Mouse (Mus musculus): Measurements from ENCODE around the gene Prg4.

Prg4 gene

DNA sequence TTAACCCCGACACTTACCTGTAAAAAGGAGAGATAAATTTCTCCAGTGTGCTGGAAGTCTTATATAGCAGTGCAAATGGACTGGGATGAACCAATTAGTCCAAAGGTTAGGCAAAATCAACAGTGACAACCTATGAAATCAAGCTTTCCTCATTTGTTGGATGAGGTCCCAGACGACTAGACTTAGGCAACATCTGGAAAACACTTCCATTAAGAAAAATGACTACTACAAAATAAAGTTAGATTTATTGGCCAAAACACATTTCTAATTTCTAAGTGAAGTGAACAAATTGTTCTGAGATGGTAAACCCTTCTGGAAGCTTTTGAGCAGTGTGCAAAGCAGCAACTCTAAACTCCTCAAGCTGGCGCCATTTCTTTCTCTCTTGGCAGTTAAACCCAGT is at the start of gene Prg4:
Gene Prg4 (minus strand): TSS at position 34 of the 400 bp plus-strand sequence.
- in situ Hi-C loops (cut with MseI, MboI) = no loop called here

DNA sequence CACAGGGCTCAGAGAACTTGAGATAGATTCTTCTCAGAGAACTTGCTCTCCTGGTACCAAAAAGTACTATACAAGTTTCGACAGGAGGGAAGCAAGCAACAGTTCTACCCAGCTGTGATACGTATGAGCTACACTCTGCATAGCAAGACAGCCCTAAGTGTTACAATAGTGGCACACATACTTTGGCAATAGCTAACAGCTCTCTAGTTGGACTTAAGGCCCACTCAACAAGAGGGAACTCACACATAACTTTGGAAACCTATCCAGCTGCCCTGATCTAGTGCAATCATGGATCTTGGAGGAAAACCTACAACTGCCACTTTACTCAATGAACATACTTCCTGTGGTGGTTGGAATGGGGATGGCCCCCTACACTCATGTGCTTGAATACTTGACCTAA is 47.1 kb upstream of the Prg4 start:
- in situ Hi-C loops (cut with MseI, MboI) = no loop called here

DNA sequence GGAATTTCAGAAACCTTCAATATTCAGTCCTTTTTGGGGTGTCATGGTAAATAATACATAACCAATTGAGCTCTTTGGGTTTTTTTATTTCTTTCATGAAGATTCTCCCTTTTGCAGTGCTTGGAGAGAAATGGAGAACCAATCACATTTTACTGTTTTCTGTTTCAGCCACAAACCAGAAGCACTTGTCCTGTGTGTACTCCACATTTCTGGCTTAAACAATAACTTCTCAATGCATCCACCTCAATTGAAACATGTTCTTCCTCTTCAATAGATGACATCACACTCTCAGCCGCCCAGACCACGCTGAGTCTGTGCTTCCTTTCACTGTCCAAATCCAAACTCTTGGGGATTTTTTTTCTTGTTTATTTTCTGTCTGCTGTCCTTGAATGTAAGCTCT is 39.8 kb upstream of the Prg4 start:
- in situ Hi-C loops (cut with MseI, MboI) = no loop called here

DNA sequence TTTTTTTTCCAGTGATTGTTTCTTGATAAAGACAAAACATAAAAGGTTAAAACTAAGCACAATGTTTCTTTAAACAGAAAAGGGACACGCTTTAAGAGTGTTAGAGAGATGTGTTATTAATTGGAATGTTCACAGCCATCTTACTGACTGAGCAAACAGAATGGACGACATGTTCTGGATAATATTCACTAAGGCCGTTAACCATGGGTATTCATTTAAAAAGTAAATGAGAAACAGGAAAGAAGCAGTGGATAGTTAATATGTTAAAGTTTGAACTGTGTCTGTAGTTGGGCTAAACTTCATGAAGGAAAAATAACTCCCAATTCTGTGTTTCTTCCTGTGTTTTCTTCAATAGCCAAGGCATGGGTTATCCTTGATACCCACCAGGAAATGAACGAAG is 37.4 kb upstream of the Prg4 start:
- in situ Hi-C loops (cut with MseI, MboI) = no loop called here

DNA sequence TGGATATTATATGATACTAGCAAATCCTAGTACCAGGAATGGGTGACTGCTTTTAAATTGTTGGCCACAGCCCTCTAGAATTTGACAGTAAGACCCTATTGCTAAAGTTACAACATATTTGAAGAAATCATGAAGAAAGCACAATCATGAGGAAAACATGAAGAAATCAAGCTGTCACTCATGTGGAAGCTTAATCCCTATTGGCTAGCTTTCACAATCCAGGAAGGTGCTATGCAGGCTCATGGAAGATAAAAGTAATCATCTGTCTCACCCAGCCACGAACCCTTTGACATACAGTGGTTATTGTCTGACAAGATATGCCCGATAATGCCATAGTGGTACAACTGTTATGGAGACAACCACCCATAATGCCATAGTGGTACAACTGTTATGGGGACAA is 32.2 kb upstream of the Prg4 start:
- in situ Hi-C loops (cut with MseI, MboI) = no loop called here

DNA sequence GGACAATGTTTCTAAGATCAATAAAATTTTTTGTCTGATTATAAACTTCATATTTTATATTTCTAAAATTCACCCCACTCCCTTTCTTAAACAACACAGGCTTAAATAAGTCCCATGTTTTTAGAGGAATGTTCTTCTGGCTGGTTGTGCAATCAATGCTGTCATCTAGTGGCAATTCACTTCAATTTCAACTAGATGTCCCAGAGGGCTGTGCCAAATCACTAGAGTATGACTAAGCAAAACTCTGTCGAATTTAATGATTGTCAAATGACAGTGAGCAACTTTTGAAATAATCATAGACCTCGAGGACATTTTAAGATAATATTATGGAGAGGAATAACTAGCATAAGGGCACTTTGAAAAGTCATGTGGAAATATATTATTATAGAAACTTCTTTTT is 31.7 kb upstream of the Prg4 start:
- in situ Hi-C loops (cut with MseI, MboI) = no loop called here

DNA sequence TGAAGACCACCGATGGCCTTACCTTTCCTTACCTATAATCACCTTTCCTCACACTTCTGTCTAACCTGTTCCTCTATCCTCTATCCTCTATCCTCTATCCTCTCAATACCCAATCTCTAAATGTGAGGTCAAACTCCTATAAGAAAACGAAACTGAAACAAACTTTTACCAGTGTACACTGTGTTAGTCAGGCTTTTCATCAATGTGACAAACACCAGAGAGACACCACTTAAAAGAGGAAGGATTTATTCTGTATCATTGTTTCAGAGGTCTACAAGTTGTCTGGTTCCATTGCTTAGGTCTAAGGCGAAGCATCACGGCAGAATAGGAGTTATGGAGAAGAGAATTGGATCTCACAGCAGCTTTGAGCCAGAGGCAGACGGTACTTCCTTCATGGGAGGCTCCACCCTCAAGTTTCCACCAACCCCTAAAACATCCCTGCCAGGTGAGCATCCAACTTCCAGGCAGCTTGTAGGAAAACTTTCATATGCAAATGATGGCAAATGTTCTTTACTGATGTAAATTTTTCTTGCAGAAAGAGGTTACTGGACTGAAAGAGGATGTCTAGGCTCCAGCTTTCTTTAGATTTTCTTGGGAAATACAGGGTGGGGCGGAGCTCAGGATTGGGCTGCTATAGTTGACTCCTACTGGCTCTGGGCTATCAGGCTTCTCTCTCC is 30.8 kb upstream of the Prg4 start:
- in situ Hi-C loops (cut with MseI, MboI) = no loop called here

DNA sequence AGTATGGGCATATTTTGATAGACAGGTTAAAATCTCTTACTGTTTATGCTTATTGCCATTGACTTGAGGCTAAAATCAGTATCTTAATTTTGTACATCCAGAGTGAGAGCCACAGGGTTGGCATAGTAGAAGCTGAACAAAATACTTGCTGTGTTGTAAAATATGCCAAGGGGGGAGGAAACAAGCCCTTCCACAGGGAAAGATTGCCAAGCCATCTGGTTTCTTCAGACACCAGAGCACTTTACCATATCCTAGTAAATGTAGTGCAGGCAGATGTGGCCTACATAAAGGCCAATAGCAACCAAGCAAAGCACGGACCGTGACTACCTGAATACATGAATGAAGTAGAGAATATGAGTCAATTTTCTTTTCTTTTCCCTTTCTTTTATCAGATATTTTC is 23.2 kb upstream of the Prg4 start:
- in situ Hi-C loops (cut with MseI, MboI) = no loop called here

DNA sequence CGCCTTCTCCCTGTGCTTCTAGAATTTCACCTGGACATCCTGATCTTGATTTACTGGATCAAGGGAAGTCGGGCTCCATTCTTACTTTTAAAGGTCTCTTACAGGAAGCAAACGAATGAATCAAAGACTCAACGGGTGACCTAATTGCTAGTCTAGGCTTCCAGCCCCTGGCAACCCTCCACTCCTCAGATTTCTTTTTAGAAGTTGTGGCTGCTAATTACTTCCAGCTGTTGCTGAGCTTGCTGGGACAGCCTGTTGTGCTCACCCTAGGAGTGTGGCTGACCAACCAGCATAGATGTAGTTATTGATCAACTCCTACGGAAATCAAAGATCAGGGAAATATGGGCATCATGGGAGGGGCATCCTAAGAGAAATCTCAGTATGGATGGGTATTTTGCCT is 14.7 kb upstream of the Prg4 start:
- in situ Hi-C loops (cut with MseI, MboI) = no loop called here

DNA sequence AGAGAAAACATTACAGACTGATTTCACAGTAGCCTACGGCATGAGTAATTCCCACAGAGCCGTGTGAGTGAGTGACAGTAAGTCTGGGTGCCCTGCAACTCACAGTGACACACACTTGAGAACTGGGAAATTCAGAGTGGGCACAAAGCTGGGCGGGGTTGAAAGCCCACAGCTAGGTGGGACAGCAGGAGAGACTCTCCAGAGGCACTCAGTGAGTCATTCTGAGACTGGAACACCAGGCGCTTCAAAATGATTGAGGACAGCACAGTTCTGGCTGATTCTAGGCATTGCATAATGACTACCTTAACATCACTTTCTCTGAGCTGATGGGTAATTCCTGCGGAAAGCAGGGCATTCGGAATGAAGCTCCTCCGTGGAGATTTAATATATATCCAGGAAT is 6.6 kb upstream of the Prg4 start:
- in situ Hi-C loops (cut with MseI, MboI) = no loop called here

DNA sequence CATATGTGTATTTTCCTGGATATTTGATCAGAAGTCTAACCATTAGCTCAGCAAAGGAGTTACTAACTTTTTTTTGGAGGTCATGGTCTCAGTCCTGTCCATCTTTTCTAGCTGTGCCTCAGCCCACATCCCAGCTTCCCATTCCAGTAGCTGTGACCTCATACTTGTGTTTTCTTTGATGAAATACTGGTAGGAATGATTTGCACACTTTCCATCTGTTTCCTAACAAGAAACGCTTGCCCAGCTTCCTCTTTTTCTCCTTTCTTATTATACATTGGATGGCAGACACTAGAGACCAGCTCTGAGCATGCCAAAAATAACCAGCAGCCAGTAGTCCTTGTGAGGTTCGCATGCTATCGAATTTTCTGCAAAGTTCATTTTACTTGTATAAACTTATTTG is 4.0 kb upstream of the Prg4 start:
- in situ Hi-C loops (cut with MseI, MboI) = no loop called here

DNA sequence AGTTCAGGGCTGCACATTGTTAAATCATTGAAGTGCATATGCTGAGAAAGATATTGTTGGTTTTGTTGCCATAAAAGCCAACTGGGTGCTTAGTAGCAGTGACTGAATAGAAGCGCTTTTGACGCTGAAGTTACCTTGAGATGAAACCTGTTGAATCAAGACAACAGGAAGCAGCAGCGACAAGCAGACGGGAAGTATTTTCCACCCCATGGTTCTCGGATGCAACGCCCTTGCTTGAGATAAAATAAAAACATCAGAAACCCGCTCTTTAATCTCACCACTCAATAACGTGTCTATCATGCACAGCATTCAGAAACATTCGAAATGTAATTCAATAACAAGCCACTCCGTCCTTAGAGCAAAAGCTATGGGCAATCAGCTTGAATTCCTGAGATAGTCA is 601 bp downstream of the Prg4 start:
- in situ Hi-C loops (cut with MseI, MboI) = no loop called here

DNA sequence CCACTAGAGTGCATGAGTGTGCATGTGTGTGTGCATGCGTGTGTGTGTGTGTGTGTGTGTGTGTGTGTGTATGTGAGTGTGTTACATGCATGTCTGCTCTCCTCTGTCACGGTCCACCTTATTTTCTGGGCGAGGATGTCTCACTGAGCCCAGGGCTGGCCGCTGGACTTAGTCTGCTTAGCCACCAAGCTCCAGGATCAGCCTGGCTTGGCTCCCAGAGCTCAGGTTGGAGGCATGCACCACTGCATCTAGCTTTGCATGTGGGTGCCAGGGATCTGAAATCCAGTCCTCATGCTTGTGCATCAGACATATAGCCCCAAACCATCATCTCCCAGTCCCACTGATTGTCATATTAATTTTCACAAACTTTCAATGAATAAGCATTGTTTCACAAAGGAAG is 2.3 kb downstream of the Prg4 start:
- in situ Hi-C loops (cut with MseI, MboI) = no loop called here

DNA sequence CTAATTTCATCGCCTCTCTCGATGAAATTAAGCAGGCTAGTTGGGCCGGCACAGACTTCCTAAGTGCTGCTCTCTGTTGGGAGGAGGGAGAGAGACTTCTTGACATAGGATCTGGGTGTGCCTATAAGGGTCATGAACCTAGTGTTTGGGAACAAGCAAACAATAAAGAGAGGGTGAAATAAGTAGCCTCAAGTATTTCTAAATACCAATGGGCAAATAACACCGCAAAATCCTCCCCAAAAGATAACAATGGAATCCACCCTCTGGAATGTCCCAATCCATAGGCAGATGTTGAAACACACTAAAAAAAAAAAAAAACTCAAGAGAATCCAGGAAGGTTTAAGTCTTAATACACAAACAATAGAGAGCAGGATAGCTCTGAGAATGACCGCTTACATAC is 2.9 kb downstream of the Prg4 start:
- in situ Hi-C loops (cut with MseI, MboI) = no loop called here

DNA sequence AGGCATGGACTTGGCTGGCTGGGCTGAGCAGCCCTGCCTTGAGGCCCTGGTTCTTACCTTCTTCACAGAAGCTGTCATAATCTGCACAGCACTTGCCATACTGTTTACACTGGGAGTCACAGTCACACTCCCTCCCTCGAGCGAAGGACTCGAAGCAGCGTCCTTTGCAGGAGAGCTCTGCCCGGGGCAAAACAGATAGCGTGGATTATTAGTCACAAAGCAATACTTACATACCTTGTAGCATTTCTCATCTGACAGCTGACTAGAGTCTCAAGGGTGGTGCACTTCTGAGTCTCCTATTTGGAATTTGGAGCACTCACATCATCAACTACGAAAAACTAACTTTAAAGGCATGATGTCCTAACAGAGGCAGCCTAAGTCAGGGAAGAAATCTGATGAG is 5.4 kb downstream of the Prg4 start:
- in situ Hi-C loops (cut with MseI, MboI) = no loop called here

DNA sequence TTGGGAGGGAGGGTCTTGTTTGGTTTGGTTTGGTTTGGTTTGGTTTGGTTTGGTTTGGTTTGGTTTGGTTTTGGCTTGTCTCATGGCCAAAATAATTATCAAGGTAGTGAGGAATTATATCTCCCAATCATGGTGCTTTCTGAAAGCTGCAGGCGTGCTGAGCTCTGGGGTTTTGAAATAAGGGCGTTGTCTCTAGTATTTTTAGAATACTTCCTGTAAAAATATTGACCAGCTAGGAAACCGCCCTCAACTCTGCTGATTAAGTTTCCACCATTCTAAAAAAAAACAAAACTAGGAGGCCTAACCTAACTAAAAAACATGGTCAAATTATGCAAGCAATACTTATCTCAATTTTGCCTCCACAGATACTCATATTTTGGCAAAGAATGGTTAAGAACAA is 6.4 kb downstream of the Prg4 start:
- in situ Hi-C loops (cut with MseI, MboI) = no loop called here

DNA sequence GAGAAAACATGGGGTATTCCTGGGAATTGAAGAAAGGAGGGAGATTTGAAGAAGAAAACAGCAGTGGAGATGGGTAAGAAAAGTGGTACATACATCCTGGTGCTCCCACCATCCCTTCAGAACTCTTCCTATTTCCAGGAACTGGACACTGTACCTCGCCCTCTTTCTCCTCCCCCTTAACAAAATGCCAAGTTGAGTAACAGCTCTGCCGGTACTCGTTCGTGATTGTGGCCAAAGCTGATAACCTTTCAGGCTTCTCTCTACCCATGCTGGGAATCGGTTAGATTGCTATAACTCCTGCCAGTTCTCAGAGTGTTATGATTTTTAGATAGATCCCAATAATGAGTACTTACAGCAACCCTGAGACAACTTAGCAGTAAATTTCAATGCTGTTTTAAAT is 7.0 kb downstream of the Prg4 start:
- in situ Hi-C loops (cut with MseI, MboI) = no loop called here

DNA sequence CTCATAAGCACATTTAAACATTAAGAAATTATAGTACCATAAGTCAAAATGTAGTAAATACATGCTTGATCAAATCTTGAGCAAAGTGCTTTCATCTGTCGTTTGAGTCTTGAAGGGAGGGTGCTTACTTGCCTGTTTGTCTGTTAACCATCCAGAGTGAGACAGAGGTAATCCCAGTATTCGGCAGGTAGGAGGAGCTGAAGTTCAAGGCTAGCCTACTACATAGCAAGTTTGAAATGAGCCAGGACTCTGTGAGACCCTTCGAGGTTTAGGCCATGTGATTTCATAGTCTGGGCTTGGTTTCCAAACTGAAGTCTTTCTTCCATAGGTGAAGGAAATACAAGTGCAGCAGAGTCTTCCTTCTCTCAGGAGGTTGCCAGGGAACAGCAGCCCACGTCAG is 24.2 kb downstream of the Prg4 start:
- in situ Hi-C loops (cut with MseI, MboI) = no loop called here

DNA sequence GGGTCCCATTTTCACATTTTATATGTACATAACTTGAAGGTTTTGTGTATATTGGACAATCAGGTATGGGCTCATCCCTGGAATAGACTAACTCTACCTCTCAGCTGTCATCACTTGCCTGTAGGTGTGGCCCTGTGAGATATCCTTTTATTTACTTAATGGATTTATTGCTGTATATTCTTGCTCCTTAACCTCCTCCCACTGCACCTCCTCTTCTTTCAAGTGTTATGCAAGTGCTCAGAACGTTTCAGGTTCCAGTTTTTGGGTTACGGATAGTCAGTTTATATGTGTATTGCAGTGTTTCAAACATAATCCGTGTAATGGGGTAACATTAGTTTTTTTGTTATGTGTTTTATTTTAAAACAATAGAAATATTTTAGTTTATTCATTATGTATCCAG is 27.3 kb downstream of the Prg4 start:
- in situ Hi-C loops (cut with MseI, MboI) = no loop called here

DNA sequence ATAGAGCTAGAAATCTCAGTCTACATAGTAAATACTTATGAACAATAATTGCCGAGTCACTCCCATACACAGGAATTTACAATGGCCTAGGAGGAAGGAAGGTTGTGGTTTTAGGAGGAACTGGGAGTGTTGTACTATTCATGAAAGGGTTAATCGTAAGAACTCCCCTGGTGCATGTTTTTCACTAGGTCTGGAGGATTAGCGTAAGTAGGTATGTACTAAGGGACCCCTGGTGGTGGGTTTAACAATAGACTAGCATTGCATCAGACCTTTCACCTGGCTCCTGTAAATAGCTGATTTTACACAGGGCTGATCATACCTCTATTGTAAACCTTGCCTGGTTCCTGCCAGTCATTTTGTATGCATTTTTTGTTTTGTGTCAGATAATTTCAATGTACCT is 39.7 kb downstream of the Prg4 start:
- in situ Hi-C loops (cut with MseI, MboI) = no loop called here

DNA sequence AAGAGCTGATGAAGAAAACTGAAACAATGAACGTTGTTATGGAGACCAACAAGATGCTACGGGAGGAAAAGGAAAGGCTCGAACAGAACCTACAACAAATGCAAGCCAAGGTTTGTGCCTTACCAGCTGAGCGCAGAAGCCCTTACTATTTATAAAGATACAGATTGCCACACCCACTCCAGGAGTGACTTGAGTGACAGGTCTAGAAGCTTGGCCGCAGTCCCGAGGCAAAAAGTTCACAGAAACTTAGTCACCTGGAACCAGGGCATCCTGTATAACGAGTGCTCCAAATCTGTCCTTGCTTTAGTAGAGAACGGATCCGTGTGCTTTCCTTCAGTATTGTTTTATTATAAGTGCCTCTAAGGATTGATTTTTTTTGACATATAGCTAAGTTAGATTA is 40.3 kb downstream of the Prg4 start:
- in situ Hi-C loops (cut with MseI, MboI) = no loop called here

DNA sequence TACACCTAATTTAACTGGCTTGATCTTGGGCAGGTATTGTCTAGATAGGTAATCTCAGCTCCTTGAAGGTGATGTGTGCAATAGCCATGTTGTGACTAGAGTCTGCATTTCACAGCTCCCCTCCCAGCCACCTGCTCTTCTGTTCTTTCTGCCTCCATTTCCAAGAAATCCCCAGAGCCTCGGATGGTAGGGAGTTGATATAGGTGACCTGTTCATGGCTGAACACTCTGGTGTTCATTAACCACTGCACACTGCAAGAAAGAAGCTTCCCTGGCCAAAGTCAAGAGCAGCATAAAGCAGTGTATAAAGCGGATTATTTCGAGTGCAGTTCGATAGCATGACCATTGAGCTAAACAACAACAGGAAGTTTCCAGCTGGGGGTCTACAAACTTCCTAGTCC is 47.5 kb downstream of the Prg4 start:
- in situ Hi-C loops (cut with MseI, MboI) = no loop called here

DNA sequence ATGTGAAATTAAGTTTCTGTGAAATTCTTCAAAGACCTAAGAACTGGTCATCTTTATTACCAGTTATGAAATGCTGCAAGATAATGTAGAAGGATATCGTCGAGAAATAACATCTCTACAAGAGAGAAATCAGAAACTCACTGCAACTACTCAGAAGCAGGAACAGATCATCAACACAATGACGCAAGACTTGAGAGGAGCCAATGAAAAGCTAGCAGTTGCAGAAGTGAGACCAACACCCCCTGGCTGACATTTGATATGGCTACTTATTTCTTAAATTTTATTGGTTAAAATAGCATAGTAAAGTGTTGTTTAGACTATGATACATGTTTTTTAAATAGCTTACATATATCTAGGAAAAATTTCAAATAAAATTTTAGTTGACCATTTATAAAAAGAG is 50.0 kb downstream of the Prg4 start:
- in situ Hi-C loops (cut with MseI, MboI) = no loop called here

DNA sequence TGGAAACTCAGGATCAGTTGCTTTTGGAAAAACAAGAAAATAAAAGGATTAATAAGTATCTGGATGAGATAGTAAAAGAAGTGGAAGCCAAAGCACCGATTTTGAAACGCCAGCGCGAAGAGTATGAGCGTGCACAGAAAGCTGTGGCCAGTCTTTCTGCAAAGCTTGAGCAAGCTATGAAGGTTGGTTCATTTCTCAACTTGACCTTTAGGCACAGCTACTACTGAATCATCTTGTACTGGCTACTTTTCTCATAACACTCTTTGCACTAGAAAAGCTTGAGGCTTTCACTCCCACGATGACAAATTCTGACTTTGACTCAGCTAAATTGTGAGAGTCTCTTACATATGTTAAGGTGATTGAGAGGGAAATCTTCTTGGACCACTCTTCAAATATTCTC is 56.0 kb downstream of the Prg4 start:
- in situ Hi-C loops (cut with MseI, MboI) = no loop called here

DNA sequence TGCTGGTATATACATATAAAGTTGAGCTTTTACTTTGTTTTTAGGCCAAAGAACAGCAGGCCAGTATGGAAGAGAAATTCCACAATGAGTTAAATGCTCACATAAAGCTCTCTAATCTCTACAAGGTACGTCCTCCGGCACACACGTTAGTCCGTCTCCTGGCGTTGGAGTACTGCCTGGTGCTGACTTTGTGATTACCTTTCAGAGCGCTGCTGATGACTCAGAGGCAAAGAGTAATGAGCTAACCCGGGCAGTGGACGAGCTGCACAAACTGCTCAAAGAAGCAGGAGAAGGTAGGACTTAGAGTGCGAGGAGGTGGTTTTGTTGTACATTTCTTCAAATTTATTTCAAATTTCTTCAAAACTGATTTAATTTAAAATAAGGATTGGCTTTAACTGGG is 58.7 kb downstream of the Prg4 start:
- in situ Hi-C loops (cut with MseI, MboI) = no loop called here
